Mouse (Mus musculus): ENCODE results near the gene Rb1. TPM values are rescaled to one million over a fixed set of nuclear protein-coding genes. Genes with fewer than 3 reads are reported as not detected.

Rb1 gene
- total RNA-seq, 2 experiments from 2014 or later = 29.7 to 30.5 TPM

DNA sequence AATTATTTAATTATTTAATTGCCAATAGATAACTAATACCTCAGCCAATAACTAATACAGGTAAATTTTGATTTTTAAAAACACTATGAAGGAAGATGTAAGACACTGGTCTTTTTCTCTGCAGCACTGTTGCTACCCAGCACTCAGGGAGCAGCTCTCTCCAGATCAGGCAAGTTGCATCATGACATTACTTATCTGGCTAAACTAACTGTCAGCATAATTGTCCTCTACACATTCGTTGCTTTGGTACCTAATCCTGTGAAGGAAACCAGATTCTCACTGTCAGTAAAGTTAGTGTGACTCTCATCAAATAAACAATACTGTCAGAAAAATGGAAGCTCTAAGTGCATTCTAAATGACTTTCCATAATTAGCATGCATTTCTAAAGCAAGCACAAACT lies 98.8 kb downstream of the Rb1 start:
- DNase-seq (ENCODE audit: extremely low spot score in 1 of 2, low spot score in 2 of 2) = no peak
- H3K27ac ChIP-seq = peak overlapping the region; percentile 0
- TF ChIP-seq CTCF (IDR thresholded peaks at IDR 0.05) = no peak
- intact Hi-C loops (cut with DNase I) = no loop called here
- H3K4me3 ChIP-seq = no peak overlapping the region

DNA sequence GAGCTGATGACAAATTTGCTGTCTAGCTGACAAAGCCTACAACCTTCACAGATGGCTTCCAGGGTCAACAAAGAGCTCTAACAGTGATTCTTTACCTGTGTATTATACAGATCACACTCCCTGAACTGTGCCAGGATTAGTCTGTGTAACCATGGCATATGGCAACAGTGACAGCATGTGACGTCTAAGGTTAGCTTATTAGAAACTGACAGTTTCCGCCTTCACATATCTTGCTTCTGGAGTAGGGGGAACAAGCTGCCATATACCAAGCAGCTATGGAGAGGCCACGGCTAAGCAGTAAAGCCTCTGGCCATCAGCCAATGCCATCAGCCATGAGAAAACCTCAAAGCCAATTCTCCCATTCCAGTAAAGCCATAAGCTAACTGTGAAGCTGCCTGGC lies 99.3 kb downstream of the Rb1 start:
- no peak overlapping the region for H3K27ac ChIP-seq
- no peak overlapping the region for H3K4me3 ChIP-seq
- intact Hi-C loops (cut with DNase I) = no loop called here
- no peak for TF ChIP-seq CTCF (IDR thresholded peaks at IDR 0.05)
- DNase-seq (ENCODE audit: extremely low spot score in 1 of 2, low spot score in 2 of 2) = no peak

DNA sequence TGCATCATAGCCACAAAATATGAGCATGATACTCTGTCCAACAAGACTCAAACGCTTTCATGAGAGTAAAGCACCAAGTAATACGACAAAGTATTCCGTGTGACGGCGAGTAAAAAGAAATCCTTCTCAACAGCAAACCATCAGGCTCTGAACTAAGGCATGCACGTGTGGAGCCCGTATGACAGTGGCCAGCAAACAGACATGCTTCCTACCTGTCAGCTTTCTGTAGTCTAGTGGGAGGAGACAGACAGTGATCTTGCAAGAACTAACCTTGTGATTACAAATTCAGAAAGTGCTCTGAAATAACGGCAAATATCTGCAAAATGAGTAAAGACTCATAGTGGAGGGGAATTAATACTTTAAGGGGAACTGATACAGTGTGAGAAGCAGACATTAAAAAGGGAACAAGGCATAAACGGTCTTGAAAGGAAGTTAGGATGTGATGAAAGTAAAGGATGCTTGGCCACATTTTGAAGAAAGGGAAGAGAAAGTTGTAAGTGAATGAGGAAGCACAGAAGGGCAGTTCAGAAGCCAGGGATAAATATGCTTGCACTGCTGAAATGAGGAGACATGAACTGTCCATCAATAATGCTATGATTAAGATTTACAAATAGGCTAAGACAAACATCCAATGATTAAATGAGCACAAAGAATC lies 103.2 kb downstream of the Rb1 start:
- Histone ChIP-seq H3K4me3 (no peak overlapping the region), H3K27ac (no peak overlapping the region)
- no peak for TF ChIP-seq CTCF (IDR thresholded peaks at IDR 0.05)
- intact Hi-C loops (cut with DNase I) = no loop called here
- DNase-seq (ENCODE audit: extremely low spot score in 1 of 2, low spot score in 2 of 2) = no peak

DNA sequence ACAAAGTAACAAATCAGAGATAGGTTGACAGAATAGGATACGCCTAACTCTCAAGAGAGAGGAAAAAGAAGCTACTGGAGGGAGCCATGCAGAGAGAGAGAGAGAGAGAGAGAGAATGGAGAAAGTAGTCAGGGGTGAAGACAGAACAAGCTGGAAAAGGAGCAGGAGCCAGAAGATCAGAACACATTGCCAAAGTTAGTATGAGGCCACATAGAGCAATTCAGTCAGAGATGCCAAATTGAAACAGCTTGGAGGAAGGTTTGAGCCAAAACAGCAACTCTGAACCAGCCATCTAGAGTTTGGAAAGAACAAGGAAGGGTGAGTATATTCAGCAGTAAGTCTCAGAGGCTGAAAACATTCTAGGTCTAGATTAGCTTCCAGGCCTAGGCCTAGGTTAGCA lies 108.6 kb downstream of the Rb1 start:
- no peak overlapping the region for H3K27ac ChIP-seq

DNA sequence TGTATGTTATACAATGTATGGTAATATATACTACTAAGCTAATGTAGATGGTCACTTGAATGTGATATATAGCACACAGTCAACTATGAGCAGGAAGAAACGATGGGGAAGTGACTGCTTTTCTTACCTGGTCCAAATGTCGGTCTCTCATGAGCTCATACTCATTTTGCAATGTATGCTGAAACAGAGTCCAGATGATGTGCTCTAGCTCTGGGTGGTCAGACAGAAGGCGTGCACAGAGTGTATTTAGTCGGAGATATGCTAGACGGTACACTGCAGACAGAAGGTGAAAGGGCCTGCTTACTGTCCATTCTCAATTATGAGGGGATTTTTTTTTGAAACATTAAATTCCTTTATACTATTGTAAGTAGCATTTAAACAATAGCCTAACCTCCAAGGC lies 114.1 kb downstream of the Rb1 start:
- TF ChIP-seq CTCF (IDR thresholded peaks at IDR 0.05) = no peak
- no peak overlapping the region for H3K27ac ChIP-seq
- H3K4me3 ChIP-seq = no peak overlapping the region
- no peak for DNase-seq (ENCODE audit: extremely low spot score in 1 of 2, low spot score in 2 of 2)
- intact Hi-C loops (cut with DNase I) = no loop called here

More for the DNA sequence above, 108.6 kb downstream of the Rb1 start:
- intact Hi-C loops (cut with DNase I) = no loop called here
- DNase-seq (ENCODE audit: extremely low spot score in 1 of 2, low spot score in 2 of 2) = no peak
- H3K4me3 ChIP-seq = no peak overlapping the region
- no peak for TF ChIP-seq CTCF (IDR thresholded peaks at IDR 0.05)

DNA sequence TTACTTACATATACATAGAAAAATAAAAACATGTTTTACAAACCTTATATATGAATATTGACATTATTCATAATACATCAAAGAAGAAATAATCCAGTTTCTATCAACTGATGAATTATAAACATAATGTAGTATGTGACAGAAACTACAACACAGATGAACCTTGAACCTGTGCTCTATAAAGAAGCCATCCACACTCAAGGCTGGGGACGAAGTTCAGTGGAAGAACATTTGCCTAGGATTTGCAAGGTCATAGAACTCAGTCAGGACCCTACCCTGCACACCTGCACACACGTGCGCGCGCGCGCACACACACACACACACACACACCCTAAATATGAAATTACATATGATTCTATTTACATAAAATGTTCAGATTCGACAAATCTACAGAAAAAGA lies 115.4 kb downstream of the Rb1 start:
- H3K4me3 ChIP-seq = no peak overlapping the region
- DNase-seq (ENCODE audit: extremely low spot score in 1 of 2, low spot score in 2 of 2) = no peak
- no peak overlapping the region for H3K27ac ChIP-seq
- no peak for TF ChIP-seq CTCF (IDR thresholded peaks at IDR 0.05)
- intact Hi-C loops (cut with DNase I) = no loop called here

DNA sequence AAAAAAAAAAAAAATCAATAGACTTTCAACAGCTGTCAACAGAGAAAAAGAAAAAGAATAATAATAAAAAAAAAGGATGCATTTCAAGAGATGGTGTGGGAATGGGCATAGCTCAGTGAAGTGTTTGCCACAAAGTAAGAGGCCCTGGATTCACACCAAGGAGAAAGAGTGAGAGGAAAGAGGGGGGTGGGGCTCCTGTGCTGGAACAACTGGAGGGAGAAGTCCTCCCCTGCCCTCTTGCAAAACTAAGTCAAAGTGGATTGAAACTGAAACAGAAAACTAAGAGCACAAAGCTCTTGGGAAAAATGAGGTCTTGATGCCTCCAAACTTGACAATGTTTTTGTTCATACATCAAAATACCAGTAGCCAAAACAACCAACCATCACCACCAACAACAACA lies 116.4 kb downstream of the Rb1 start:
- intact Hi-C loops (cut with DNase I) = no loop called here
- Histone ChIP-seq H3K4me3 (no peak overlapping the region), H3K27ac (no peak overlapping the region)
- no peak for TF ChIP-seq CTCF (IDR thresholded peaks at IDR 0.05)
- DNase-seq (ENCODE audit: extremely low spot score in 1 of 2, low spot score in 2 of 2) = no peak

DNA sequence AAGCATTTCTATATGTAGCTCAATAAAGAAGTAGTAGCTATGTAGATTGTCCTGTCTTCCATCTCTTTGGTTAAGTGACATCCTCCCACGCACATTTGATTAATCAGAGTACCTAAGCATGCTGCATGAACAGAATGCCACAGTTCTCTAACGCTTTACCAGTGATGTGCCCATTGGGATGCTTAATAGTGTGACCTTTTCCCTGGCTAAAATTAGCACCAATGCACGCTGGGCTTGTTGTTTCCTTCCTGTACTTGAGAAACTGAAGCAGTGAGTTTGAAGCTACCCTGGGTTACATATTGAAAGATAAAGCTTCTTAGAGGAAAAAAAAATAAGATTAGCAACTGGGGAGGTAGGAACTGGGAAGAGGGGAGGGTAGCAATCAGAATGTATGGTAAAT lies 121.6 kb downstream of the Rb1 start:
- no peak overlapping the region for H3K27ac ChIP-seq
- H3K4me3 ChIP-seq = no peak overlapping the region
- no peak for TF ChIP-seq CTCF (IDR thresholded peaks at IDR 0.05)
- DNase-seq (ENCODE audit: extremely low spot score in 1 of 2, low spot score in 2 of 2) = no peak
- intact Hi-C loops (cut with DNase I) = no loop called here

DNA sequence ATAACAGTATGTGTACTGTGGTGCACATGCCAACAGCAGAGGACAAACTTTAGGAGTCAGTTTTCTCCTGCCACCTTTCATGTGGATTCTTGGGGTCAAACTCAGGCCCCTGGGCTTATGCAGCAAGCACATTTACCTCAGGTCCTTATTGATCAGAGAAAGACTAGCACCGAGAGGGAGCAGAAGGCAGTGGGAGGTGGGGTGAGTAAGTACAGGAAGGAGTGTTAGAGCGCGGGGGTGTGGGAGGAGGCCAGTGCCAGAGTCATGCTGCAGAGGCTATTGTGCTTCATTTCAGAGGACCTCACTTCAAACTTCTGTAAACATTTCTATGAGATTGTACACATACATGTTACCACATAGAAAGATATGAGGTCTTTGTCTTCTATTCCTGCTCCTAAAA lies 124.2 kb downstream of the Rb1 start:
- intact Hi-C loops (cut with DNase I) = no loop called here
- H3K27ac ChIP-seq = no peak overlapping the region
- H3K4me3 ChIP-seq = no peak overlapping the region
- TF ChIP-seq CTCF (IDR thresholded peaks at IDR 0.05) = no peak
- DNase-seq (ENCODE audit: extremely low spot score in 1 of 2, low spot score in 2 of 2) = no peak

DNA sequence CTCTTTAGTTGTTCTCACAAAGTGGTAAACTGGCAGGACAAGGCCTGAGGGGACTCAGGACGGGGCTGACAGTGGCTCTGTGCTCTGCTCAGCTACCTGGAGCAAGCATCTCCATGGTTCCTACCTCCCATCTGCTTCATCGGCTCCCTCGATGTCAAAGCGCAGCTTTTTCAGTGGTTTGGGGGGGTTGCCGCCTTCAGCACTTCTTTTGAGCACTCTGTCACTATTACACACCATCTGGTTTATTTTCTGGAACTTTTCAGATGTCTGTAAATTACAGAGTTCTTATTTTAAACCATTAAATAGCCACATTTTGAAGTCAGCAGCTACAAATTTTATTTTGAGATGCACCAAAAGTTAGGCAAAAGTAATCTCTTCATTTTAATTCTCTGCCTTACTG lies 126.6 kb downstream of the Rb1 start:
- no peak for DNase-seq (ENCODE audit: extremely low spot score in 1 of 2, low spot score in 2 of 2)
- TF ChIP-seq CTCF (IDR thresholded peaks at IDR 0.05) = no peak
- intact Hi-C loops (cut with DNase I) = no loop called here
- no peak overlapping the region for H3K4me3 ChIP-seq
- H3K27ac ChIP-seq = peak overlapping the region; percentile 55; the same call in 1 of the 2 replicates

DNA sequence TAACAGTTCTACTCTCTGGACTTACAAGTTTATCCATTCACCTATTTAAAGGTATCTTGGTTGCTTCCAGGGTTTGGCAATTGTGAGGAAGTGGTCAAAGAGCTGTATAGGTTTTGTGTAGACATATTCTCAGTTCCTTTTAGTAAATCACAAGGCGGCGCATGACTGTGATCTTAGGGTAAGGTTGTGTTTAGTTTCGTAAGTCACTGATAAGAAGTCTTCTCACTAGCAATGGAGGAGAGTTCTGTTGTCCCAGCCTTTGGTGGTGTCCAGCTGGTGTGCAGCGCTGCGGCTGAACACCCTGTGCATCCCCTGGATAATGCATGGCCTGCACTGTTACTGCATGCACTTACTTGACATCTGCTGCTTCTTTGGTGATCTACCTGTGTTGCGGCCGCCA lies 138.7 kb downstream of the Rb1 start:
- no peak for TF ChIP-seq CTCF (IDR thresholded peaks at IDR 0.05)
- DNase-seq (ENCODE audit: extremely low spot score in 1 of 2, low spot score in 2 of 2) = no peak
- Histone ChIP-seq H3K27ac (no peak overlapping the region), H3K4me3 (no peak overlapping the region)
- intact Hi-C loops (cut with DNase I) = no loop called here

DNA sequence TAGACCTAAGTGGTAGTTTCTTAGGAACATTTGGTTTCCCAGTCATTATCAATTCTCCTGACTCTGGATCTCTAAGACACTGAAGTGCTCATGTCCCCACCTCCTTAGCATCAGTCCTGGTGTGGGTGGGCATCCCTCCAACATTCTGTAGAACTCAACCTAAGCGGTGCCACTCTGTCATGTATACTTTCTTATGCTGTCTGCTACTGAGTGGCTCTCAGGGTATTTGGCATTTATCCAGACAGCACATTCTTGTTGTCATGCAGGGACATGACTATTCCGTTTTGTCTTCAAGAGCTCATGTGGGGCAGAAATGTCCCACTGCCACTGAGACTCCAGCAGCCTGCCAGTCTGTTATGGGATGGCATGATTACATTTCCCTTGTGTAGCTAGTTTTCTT lies 144.5 kb downstream of the Rb1 start:
- DNase-seq (ENCODE audit: extremely low spot score in 1 of 2, low spot score in 2 of 2) = no peak
- TF ChIP-seq CTCF (IDR thresholded peaks at IDR 0.05) = no peak

DNA sequence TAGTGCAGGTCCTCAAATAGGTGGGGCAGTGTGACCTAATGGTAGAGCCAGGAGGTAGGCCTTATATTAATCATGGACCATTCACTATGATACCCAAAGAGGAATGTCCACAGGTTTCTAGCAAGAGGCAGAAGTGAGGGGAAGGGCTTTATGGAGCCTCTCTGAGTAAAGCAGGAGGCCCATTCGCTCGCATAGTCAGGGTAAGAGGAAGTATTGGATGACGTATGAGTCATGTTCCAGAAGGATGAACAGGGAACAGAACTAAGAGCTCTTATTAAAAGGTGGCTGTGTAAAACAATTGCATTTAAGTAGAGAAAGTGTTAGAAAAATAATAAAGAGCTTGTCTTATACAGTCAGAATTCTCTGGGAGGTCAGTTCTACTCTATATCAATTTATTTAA lies 145.0 kb downstream of the Rb1 start:
- intact Hi-C loops (cut with DNase I) = no loop called here
- Histone ChIP-seq H3K27ac (no peak overlapping the region), H3K4me3 (no peak overlapping the region)
- no peak for DNase-seq (ENCODE audit: extremely low spot score in 1 of 2, low spot score in 2 of 2)
- TF ChIP-seq CTCF (IDR thresholded peaks at IDR 0.05) = no peak

More for the DNA sequence above, 144.5 kb downstream of the Rb1 start:
- H3K4me3 ChIP-seq = no peak overlapping the region
- intact Hi-C loops (cut with DNase I) = no loop called here
- no peak overlapping the region for H3K27ac ChIP-seq
